Mouse (Mus musculus) Patski (cell line): ENCODE measurements at regions not wholly inside any gene's neighbourhood (a gene's known extent, or its start where the extent isn't known, plus 50 kb on each side); places are given as distances from the start of the nearest gene placed in this dataset.
A peak's percentile ranks its signal among the peaks of the same experiment; 100 is the strongest.

Experiments used
- ATAC-seq: fragments of 100-300 bp; one replicate; pipeline ENCODE4 v1.8.0; 2021
- CTCF ChIA-PET: fragments of 350-600 bp; sonication (Branson Sonifier 250); formaldehyde crosslinking; loops from one replicate; lab custom pipeline; 2022; ENCODE audit warnings: inconsistent platforms; lab: Charles Lee
- POLR2A ChIA-PET: fragments of 350-600 bp; sonication (Branson Sonifier 250); formaldehyde crosslinking; loops from one replicate; lab custom pipeline; 2022; ENCODE audit warnings: antibody characterized with exemption, inconsistent platforms; lab: Charles Lee
- DNase-seq: peaks from one replicate; pipeline ENCODE4 v3.0.0-alpha.2; 2011; ENCODE audit warnings: low read depth, low spot score
- H3K27me3 ChIP-seq: fragments of 371-371 bp; one replicate; pipeline ENCODE4 v1.5.1; 2021
- CTCF ChIP-seq: fragments of 100-300 bp; IDR thresholded peaks from one replicate; pipeline ENCODE4 v1.5.1; 2021
- in situ Hi-C: fragments of 300-500 bp; cut with MboI; formaldehyde crosslinking; loops from 3 replicates; pipeline ENCODE4 v1.11.1; 2018; ENCODE audit warnings: low pct_unique_long_range_greater_than_20kb, mixed read lengths

- no peak for TF ChIP-seq CTCF
- DNase-seq (no peak), ATAC-seq (no peak)
- ChIA-PET CTCF (no interaction called here), POLR2A (no interaction called here)
- in situ Hi-C loops, result no loop called here
- no peaks in the 10 kb centered on the region for H3K27me3 ChIP-seq
Observed at GRCm38 (mm10) chr12:39536326-39536725, 501.5 kb downstream of the Arl4a start.

- ChIA-PET POLR2A (no interaction called here), CTCF (no interaction called here)
- peaks cover 4% of the 10 kb centered on the region for H3K27me3 ChIP-seq
- no peak for TF ChIP-seq CTCF
- DNase-seq (no peak), ATAC-seq (no peak)
- in situ Hi-C loops, result no loop called here
Observed at GRCm38 (mm10) chr12:39528121-39528520, 509.7 kb downstream of the Arl4a start.

GRCm38 (mm10) chr12:39527216-39527600, 510.6 kb downstream of the Arl4a start:
- ATAC-seq (no peak), DNase-seq (no peak)
- in situ Hi-C loops, result no loop called here
- TF ChIP-seq CTCF, result no peak
- H3K27me3 ChIP-seq, result peaks cover 7% of the 10 kb centered on the region
- ChIA-PET POLR2A (no interaction called here), CTCF (no interaction called here)

- peaks cover 12% of the 10 kb centered on the region for H3K27me3 ChIP-seq
- ATAC-seq (no peak), DNase-seq (no peak)
- CTCF ChIA-PET, result no interaction called here
- TF ChIP-seq CTCF, result no peak
- POLR2A ChIA-PET, result no interaction called here
- in situ Hi-C loops, result no loop called here
Observed at GRCm38 (mm10) chr12:39526535-39527215, 511.1 kb downstream of the Arl4a start.

GRCm38 (mm10) chr12:39515690-39516089, 522.1 kb downstream of the Arl4a start:
- in situ Hi-C loops, result loop anchor here (10.0 kb wide), 1 partner anchor 149 kb away; no protein-coding TSS in a partner anchor
- peaks cover 15% of the 10 kb centered on the region for H3K27me3 ChIP-seq
- CTCF ChIA-PET, result no interaction called here
- no peak for TF ChIP-seq CTCF
- POLR2A ChIA-PET, result no interaction called here
- ATAC-seq, result no peak
- no peak for DNase-seq

- no peak for ATAC-seq
- in situ Hi-C loops, result loop anchor here (5.0 to 10.0 kb wide), 4 partner anchors 154 to 656 kb away; no protein-coding TSS in a partner anchor
Observed at GRCm38 (mm10) chr12:39510855-39511254, 527.0 kb downstream of the Arl4a start.

GRCm38 (mm10) chr12:39510073-39510812, 527.6 kb downstream of the Arl4a start:
- in situ Hi-C loops, result loop anchor here (5.0 to 10.0 kb wide), 4 partner anchors 155 to 657 kb away; no protein-coding TSS in a partner anchor
- CTCF ChIA-PET, result interaction anchor here (0.9 kb wide), 1 partner anchor 538 kb away, joined by 3 read pairs; no protein-coding TSS in a partner anchor
- peaks cover 19% of the 10 kb centered on the region for H3K27me3 ChIP-seq
- POLR2A ChIA-PET, result interaction anchor here (0.6 kb wide), 1 partner anchor 510 kb away, joined by 3 read pairs; no protein-coding TSS in a partner anchor
- ATAC-seq, result peak; percentile 93
- peak; percentile 73 for TF ChIP-seq CTCF
- peak; percentile 10 for DNase-seq

More at GRCm38 (mm10) chr12:39510855-39511254, 527.0 kb downstream of the Arl4a start:
- ChIA-PET POLR2A (no interaction called here), CTCF (interaction anchor here (0.9 to 1.8 kb wide), 2 partner anchors 537 to 563 kb away, joined by 3 to 7 read pairs; no protein-coding TSS in a partner anchor)
- no peak for DNase-seq
- TF ChIP-seq CTCF, result no peak
- peaks cover 19% of the 10 kb centered on the region for H3K27me3 ChIP-seq

- in situ Hi-C loops, result loop anchor here (10.0 kb wide), 1 partner anchor 1151 kb away; no protein-coding TSS in a partner anchor
- peaks cover 5% of the 10 kb centered on the region for H3K27me3 ChIP-seq
- CTCF ChIA-PET, result interaction anchor here (1.2 to 1.4 kb wide), 2 partner anchors 9 to 1366 kb away, joined by 3 read pairs; no protein-coding TSS in a partner anchor
- DNase-seq, result no peak
- peak; percentile 27 for TF ChIP-seq CTCF
- ATAC-seq, result no peak
- POLR2A ChIA-PET, result no interaction called here
Observed at GRCm38 (mm10) chr12:39496203-39496602, 541.6 kb downstream of the Arl4a start.

- no peak for DNase-seq
- ChIA-PET CTCF (no interaction called here), POLR2A (no interaction called here)
- no peak for ATAC-seq
- peaks cover 5% of the 10 kb centered on the region for H3K27me3 ChIP-seq
- peak; percentile 32 for TF ChIP-seq CTCF
- in situ Hi-C loops, result loop anchor here (5.0 to 10.0 kb wide), 2 partner anchors 1149 to 1366 kb away; no protein-coding TSS in a partner anchor
Observed at GRCm38 (mm10) chr12:39493578-39494218, 544.1 kb downstream of the Arl4a start.

GRCm38 (mm10) chr12:39493114-39493513, 544.7 kb downstream of the Arl4a start:
- peaks cover 5% of the 10 kb centered on the region for H3K27me3 ChIP-seq
- ChIA-PET POLR2A (no interaction called here), CTCF (no interaction called here)
- DNase-seq (no peak), ATAC-seq (no peak)
- in situ Hi-C loops, result loop anchor here (5.0 to 10.0 kb wide), 2 partner anchors 1148 to 1366 kb away; no protein-coding TSS in a partner anchor
- TF ChIP-seq CTCF, result no peak
